Mouse (Mus musculus): ENCODE data around the gene Polq. TPM values are rescaled to one million over a fixed set of nuclear protein-coding genes. Genes with fewer than 3 reads are reported as not detected.

Polq gene
- total and polyA plus RNA-seq, 3 experiments = 13.6 to 17.2 TPM; not detected in 1

- peaks cover 0 to 17% of the 10 kb centered on the region in 2 experiments; a peak in 3 of 4 replicates for H3K36me3 ChIP-seq (ENCODE audit: control insufficient read depth in 1 of 2, insufficient read depth in 2 of 2, low read length in 2 of 2)
- no peak overlapping the region for H3K27ac ChIP-seq (ENCODE audit: control insufficient read depth, low read depth, low read length)
- no peak for DNase-seq (ENCODE audit: low read depth, low spot score)
Measured at GRCm38 (mm10) chr16:37094169-37094833, 82.7 kb downstream of the Polq start.

GRCm38 (mm10) chr16:37108763-37109162, 97.2 kb downstream of the Polq start:
- Histone ChIP-seq H3K4me3 (ENCODE audit: control insufficient read depth in 1 of 2, insufficient read depth in 1 of 2, low read depth in 2 of 2, low read length in 2 of 2) (no peak overlapping the region), H3K79me2 (ENCODE audit: control insufficient read depth, insufficient read depth, low read length, poor library complexity) (no peaks in the 10 kb centered on the region)
- TF ChIP-seq ELF1 (IDR thresholded peaks at IDR 0.05; ENCODE audit: low read depth, low read length) (no peak), RAD21 (IDR thresholded peaks at IDR 0.05; ENCODE audit: low read depth, low read length) (no peak), TAL1 (IDR thresholded peaks at IDR 0.05; ENCODE audit: low read length) (no peak), GABPA (IDR thresholded peaks at IDR 0.05; ENCODE audit: low read depth, low read length) (no peak), MXI1 (IDR thresholded peaks at IDR 0.05; ENCODE audit: low read depth, low read length) (no peak), MAX (IDR thresholded peaks at IDR 0.05; ENCODE audit: low read length) (no peak), TCF12 (IDR thresholded peaks at IDR 0.05; ENCODE audit: low read depth, low read length) (no peak), MYC (IDR thresholded peaks at IDR 0.05; ENCODE audit: low read depth, low read length) (no peak), ZMIZ1 (IDR thresholded peaks at IDR 0.05; ENCODE audit: low read depth, low read length) (no peak), UBTF (IDR thresholded peaks at IDR 0.05; ENCODE audit: borderline replicate concordance, insufficient read depth, low read depth, low read length) (no peak), ZNF384 (IDR thresholded peaks at IDR 0.05; ENCODE audit: low read depth, low read length) (no peak), RCOR1 (IDR thresholded peaks at IDR 0.05; ENCODE audit: low read depth, low read length) (no peak)

More at GRCm38 (mm10) chr16:37094169-37094833, 82.7 kb downstream of the Polq start:
- no peak for TF ChIP-seq POLR2AphosphoS2 (IDR thresholded peaks at IDR 0.05; ENCODE audit: low read length)
- no peak for TF ChIP-seq EP300 (IDR thresholded peaks at IDR 0.05; ENCODE audit: low read depth in 1 of 2, low read length in 2 of 2)
- no peak for TF ChIP-seq CHD1 (IDR thresholded peaks at IDR 0.05; ENCODE audit: low read depth, low read length)
- TF ChIP-seq TCF12 (IDR thresholded peaks at IDR 0.05; ENCODE audit: low read depth, low read length) = no peak
- Histone ChIP-seq H3K4me1 (ENCODE audit: control insufficient read depth in 1 of 2, insufficient read depth in 2 of 2, low read length in 2 of 2) (no peaks in the 10 kb centered on the region), H3K4me3 (ENCODE audit: control insufficient read depth in 1 of 2, insufficient read depth in 1 of 2, low read depth in 2 of 2, low read length in 2 of 2) (no peak overlapping the region), H3K27me3 (ENCODE audit: control insufficient read depth in 1 of 2, insufficient read depth in 2 of 2, low read length in 2 of 2) (no peaks in the 10 kb centered on the region), H3K9me3 (replicated peaks; ENCODE audit: insufficient read depth, low read length) (no peaks in the 10 kb centered on the region), H3K79me2 (ENCODE audit: control insufficient read depth, insufficient read depth, low read length, poor library complexity) (no peaks in the 10 kb centered on the region), H3K9ac (ENCODE audit: control insufficient read depth, low read depth, low read length, poor library complexity, severe bottlenecking) (no peak overlapping the region)

More at GRCm38 (mm10) chr16:37108763-37109162, 97.2 kb downstream of the Polq start:
- no peaks in the 10 kb centered on the region for H3K4me1 ChIP-seq (ENCODE audit: control insufficient read depth in 1 of 2, insufficient read depth in 2 of 2, low read length in 2 of 2)
- H3K27ac ChIP-seq (ENCODE audit: control insufficient read depth, low read depth, low read length) = no peak overlapping the region
- no peaks in the 10 kb centered on the region for H3K36me3 ChIP-seq (ENCODE audit: control insufficient read depth in 1 of 2, insufficient read depth in 2 of 2, low read length in 2 of 2)
- no peaks in the 10 kb centered on the region for H3K9me3 ChIP-seq (replicated peaks; ENCODE audit: insufficient read depth, low read length)
- no peak overlapping the region for H3K9ac ChIP-seq (ENCODE audit: control insufficient read depth, low read depth, low read length, poor library complexity, severe bottlenecking)
- no peak for DNase-seq (ENCODE audit: low read depth, low spot score)
- H3K27me3 ChIP-seq (ENCODE audit: control insufficient read depth in 1 of 2, insufficient read depth in 2 of 2, low read length in 2 of 2) = peaks cover 0 to 7% of the 10 kb centered on the region in 2 experiments
